Mouse (Mus musculus): ENCODE results near the gene Rarb. TPM values are rescaled to one million over a fixed set of nuclear protein-coding genes. Genes with fewer than 3 reads are reported as not detected.

The Rarb gene
- total RNA-seq, 2 experiments from 2014 or later: 21.4 to 23.0 TPM

DNA sequence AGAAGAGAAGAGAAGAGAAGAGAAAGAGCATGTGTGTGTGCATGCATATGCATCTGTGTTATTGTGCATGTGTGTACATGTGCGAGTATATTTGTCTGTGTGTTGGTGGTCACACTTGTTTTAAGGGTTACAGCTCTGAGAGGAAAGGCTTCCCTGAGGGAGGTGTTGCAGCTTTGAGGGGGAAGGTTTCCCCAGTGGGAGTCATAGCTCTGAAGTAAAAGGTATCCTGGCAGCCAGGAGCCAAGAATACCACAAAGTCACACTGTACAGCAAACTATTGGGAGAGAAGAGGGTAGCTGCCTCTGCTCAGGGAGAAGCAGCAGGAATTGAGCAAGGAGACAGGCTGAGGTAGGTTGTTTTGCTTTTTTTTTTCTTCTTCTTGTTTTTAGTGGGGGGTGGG, 81.2 kb downstream of the Rarb start:
- DNase-seq (ENCODE audit: low spot score in 2 of 2): no peak

DNA sequence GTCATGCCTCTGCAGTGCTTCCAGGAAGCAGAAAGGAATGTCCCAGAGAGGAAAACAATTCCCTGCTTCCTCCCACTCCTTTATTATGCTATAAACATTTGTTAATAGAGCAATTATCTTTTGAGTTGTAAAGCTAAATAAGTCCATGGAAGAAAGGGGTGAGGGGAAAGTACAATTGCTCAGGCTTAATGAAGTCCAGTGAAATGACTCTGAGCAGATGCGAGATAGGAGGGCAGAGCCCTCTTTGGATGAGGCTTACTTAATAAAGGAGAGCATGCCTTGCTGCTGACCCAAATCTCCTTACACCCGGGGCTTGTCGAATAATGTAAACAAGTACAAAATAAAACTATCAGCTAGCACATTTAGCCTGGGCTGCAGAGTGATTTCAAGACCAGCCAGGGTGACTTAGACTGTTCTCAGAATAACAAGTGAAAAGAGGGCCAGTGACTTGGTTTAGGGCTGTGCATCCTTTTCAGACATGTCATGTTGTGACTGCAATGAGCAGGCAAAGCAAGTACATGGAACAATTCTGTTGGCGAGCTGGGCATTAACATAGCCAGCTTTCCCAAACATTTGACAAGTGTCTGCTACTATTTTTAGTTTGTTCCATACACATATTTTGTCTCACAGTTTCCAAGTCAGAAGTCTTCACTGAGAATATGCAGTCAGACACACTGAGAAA, 83.5 kb downstream of the Rarb start:
- no peak for DNase-seq (ENCODE audit: low spot score in 2 of 2)

DNA sequence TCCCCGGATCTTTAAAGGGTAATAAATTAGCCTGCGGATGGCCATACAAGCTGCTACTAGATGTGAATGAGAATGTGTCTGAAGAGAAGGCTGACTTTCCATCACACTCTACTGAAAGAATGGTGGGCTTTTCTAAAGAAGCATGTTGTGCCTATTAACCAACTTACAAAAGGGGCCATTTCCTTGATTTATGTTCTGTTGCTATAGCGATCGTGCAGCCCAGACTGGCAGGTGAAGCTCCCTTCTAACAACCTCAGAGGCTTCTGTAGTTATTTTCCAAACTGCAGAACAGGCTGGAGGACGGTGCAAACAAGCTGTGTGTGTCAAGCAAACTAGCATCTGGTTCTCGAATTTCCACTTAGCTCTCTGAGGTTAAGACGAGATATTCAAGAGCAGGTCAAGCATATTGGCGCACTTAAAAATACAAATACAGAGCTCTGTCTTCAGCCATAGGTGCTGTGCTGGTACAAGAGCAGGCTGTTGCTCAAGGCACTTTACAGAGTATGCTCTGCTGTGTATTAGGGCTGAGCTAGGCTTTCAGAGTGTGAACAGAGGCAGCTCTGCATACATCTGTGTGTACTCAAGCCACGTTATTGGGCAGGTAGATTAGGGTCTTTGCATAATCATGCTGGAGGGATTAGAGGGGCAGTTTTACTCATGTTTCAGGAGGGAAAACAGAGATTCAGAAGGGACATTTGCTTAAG, 85.2 kb downstream of the Rarb start:
- DNase-seq (ENCODE audit: low spot score in 2 of 2): no peak

DNA sequence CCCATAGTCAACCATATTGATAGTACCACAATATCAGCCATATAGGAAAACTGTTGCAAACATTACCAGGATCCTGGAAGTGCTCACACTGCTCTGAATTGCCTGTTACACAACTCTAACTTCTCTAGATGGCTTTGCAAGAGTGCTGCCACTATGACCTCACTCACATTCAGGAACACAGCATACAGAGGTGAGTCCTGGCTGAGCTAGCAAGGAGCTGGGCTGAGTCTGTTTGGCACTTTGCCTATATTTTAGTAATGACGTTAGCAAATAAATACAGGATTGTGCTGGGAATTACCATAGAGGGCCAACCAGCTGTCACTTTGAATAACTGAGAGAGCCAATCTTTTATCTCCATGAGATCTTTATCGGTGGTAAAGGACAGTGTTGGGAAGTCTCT, 86.9 kb downstream of the Rarb start:
- DNase-seq (ENCODE audit: low spot score in 2 of 2): no peak

DNA sequence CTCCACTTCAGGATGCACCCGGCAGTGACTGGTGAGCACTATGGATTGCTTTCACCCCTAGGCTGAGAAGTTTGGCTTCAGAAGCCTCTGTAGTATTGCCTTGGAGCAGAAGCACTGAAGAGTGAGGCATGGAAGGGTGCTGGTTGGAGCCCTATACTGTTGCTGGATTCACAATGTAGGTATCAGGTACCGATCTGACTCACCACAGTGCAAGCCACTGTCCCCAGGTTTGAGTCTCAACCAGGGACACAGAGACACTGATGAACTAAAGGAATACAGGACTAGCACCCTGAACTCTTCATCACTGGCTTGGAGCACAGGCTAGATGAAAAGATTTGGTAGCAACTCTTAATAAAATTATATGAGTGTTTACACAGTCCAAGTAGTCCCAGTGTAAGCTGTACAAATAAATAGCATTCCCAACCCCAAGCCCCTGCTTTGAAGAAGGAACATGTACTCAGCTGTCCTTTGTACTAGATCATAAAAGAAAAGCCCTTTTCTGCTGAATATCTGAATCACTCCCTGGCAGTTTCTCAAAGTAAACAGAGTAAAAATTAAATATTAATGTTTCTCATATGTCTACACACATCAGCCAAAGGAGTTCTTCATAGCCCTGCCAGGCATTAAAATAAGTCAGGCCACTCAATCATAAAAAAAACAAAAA, 90.6 kb downstream of the Rarb start:
- DNase-seq (ENCODE audit: low spot score in 2 of 2): no peak

DNA sequence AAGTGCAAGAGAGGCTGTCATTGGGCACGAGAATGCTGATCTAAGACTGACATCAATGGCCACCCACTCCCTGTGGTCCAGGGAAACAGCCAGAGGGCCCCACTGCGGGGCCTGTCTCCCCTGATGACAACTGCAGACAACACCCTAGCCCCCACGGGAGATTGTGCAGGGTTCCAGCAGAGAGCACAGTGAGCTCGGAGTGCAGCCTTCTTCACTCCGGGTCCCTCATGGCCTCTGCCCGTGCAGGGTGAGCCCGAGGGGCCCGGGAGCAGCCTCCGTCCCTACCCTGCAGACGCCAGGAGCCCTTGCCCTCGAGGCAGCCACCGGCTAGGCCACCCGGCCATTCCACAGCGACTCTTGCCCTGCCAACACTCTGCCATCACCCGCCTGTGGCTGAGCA, 95.0 kb downstream of the Rarb start:
- DNase-seq (ENCODE audit: low spot score in 2 of 2): no peak

DNA sequence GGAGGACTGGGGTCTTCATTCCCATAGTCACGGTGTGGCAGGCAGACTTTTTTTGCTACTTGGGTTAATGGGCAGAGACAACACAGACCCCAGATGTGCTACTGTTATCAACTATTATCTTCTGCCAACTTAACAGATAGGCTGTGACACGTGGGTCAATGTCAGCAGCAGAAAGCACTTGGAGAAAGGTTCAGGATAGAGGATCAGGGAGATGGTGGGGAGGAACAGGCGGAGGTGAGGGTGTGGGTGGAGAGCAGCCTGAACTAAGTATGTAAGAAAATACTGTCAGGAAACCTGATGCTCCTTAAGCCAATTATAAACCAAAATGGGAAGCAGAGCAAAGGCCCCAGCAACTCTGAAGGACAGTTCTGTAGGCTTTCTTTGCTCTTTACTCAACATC, 101.1 kb downstream of the Rarb start:
- no peak for DNase-seq (ENCODE audit: low spot score in 2 of 2)

DNA sequence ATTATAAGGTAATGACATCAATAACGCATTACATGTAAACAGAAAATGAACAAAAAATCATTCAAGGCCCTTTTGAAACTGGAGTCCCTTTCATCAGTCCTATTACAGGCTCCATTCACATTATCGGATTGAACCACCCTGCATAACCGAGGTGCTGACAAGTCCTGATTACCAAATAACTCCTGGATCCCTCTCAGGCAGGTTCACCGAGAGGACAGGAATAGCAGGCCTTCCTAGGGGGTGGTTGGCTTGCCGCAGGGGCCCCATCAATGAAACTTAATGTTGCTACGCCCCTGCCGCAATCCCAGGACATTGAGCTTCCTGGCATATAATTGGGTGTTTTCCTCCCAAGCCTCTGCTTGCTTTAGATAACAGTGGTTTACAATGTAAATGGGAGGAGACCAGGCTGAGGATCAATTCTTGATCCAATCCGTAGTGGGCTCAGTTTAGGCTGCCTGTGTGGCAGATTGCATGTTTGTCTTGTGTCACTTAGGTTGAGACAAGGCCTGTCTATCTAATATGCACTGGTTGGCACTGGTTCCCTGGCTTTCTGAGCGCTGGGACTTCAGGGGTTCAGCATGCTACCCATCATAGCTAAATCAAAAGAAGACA, 104.5 kb downstream of the Rarb start:
- DNase-seq (ENCODE audit: low spot score in 2 of 2): no peak

DNA sequence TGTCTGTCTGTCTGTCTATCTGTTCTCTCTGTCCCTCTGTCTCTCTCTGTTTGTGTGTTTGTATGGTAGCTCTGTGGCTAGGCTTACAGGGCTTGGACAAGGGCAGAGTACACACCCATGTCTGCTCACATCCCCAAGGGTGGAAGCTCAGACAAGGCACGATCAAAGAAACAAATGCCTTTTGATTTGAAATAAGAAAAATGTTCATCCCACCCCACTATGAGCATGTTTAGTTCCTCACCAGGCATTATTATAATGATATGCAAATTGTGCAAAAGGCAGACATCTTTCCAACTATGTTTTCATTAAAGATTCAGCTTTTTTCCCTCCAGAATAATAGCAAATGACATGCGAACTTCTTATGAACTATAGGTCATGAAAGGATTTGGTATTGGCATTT, 105.2 kb downstream of the Rarb start:
- DNase-seq (ENCODE audit: low spot score in 2 of 2): no peak

DNA sequence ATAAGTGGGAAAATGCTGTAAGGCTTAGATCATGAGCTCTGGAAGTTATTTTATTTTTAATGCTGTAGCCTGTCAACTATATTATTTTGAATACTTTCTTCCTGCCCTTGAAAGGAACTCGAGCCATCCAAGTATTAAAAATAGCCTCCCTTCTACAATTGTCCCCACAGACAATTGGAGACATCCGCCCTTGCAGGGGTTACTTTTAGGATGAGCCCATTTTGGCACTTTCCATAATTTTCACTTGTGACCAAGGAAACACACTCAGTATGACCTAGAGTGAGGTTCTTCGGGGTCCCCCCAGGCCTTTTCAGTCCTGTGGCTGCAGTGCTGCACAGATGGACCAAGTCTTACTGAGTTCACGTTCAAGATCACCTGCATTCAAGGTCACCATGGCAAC, 119.7 kb downstream of the Rarb start:
- DNase-seq (ENCODE audit: low spot score in 2 of 2): no peak

DNA sequence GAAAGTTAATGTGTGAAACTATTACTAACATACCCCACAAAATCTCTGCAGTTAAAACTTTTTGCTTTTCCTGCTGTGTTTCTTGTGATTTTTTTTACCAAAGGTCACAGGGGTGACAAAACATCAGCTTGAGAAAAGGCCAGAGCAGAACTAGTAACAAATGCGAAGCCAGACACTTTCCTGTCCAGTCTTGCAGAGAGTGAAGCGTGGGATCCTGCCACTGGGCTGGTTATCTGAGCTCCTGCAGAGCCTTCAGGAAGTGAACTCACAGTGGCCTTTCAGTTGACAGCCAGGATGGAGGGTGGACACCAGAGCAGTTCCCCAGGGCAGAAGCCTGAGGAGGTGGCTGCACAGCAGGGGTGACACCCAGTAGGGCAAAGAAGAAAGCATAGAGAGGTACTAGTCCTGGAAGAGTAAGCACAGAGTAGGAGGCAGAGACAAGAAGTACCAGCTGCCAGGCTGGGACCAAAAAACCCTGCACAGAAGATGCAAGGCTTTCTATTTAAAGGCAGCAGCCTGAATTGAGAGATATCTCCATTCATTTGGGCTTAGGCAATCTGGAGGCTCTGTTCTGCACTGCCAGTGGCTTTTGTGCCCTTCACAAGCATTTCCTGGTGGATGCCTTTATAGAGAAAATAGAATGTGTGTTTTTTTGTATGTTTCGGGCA, 123.4 kb downstream of the Rarb start:
- peak in 1 of 2 experiments; percentile 6 for DNase-seq (ENCODE audit: low spot score in 2 of 2)

DNA sequence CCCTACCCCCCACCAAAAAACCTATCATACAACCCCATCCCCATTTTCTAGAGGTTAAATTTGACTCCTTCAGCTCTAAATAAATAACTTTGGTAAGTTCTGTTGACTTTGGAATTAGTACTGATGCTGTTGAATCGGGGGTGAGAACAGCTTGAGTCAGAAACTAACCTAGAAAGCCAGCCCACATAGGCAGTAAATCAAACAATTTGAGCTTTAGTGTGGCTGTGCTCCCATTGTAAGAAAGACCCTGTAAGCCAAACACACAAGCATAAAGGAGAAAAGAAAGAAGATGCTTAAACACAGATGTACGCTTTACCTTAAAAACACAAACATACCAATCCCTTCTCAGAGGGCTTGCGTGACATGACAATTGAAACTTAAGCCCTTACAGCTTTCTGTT, 140.6 kb downstream of the Rarb start:
- no peak for DNase-seq (ENCODE audit: low spot score in 2 of 2)

DNA sequence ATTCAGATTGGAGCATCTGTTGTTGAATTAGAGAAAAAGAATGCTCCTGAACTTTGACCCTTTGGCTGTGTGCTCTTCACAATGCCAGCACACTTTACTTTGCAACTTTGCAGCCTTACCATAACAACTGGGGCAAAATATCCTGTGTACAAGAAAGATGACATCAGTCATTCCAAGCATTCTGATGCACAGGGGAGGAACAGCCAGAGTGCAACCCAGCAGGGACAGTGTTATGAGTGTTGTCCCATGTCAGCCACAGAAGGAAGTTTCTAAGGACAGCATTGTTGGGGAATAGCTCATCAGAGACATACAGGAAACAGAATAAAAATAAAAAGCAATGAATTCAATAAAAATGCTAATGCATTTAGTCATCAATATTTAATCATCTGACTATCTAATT, 141.9 kb downstream of the Rarb start:
- DNase-seq (ENCODE audit: low spot score in 2 of 2): no peak

DNA sequence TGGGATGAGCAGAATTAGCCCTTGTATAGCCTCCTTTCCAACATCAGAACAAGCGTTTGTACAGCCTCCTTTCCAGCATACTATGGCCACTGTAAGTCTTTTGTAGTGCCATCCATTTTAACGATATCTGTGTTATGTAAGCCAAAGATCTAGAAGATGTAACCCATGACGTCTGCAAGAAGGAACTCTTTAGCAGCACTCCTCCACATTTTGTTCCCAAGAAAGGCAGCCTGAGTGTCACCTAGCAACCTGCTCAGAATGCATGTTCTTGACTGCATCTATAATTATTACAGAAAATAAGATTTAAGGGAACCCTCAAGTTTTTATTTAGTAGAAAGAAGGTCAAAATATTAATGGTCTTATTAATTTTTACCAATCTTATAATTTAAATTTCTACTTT, 148.4 kb downstream of the Rarb start:
- no peak for DNase-seq (ENCODE audit: low spot score in 2 of 2)

DNA sequence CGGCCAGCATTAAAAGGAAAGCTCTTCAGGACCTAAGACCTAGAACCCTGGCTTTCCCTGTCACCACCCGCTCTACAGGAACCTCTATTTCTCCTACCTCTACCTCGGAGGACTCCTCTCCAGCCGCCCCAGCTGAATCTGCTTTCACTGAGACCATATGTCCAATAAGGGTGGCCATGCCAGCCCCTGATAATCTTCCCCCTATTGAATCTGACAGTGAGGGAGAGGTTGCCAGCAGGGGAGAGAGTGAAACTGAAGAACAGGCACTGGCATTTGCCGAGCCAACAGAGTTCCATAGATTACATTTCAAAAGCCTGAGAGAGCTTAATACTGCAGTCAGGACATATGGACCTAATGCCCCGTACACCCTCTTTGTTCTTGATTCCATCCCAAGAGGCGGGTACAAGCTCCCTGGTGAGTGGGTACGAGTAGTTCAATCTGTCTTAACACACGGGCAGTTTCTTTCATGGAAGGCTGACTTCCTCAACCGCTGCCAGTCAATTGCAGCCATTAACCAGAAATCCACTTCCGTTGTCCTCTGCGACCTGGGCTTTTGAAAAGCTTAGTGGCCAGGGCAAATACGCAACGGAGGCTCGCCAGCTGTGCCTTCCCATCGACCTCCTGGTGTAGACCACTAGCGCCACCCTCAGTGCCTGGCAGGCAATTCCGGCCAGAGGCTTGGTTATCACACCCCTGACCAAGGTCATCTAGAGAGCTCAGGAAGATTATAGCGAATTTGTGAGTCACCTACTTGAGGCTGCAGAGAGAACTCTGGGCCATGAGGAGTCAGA, 179.6 kb downstream of the Rarb start:
- DNase-seq (ENCODE audit: low spot score in 2 of 2): no peak

DNA sequence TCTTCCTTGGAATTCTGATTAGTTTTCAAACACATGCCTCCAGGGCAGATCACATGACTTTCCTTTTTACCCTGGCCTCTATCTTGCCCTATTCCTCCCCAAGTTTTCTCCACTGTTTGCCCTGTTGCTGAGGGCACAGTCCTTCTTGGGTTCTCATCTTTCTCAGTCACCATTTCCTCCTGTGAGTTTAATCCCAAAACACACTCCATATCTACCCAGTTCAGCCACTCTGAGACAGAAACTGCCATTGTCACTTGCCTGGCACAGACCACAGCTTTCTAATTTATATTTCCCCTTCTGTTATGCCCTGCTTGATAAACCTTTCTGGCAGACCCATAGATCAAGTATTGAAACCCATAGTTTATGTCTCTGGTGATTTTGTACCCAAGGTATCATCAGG, 205.0 kb downstream of the Rarb start:
- no peak for DNase-seq (ENCODE audit: low spot score in 2 of 2)

DNA sequence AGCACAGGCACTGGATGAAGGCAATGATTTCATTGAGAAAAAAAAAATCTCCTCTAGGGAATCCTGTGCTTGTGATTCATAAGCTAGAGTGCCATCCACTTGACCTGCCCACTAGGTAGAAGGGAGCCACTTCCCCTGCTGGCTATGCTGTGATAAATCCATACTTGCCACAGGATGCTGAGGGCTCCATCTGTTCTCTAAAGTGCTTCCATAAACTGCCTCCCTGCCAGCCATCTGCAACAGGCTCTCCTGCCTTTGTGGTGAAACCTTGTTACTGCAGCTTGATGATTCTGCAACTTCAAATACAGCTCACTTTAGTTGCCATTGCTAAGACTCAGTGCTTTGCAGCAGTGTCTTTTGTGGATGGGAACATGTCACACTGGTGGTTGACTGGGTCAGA, 213.5 kb downstream of the Rarb start:
- DNase-seq (ENCODE audit: low spot score in 2 of 2): no peak

DNA sequence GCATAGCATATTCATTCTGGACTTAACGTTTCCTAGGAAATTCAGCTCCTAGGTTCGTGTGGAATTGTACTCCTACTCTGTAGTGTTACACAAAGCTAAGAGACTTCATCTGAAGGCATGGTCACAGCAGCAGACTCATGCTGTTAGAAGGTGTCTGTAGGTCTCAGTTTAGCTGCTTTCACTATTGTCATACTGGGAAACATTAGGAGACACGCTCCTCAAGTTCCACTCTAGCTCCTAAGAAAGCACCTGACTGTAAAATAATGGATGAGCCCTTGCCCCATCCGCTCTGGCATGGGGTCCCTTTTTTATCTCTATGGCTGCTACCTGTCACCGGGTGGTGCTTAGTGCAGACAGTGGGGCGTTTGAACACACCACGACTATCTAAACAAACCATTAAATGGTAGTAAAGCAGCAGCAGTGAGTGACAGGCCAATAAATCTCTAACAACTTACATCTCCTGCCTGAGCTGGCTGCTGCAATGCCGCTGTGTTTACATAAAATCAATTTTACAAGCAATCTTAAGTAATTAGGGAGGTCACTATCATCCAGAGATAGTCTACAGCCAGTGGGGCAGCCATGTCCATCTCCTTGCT, 214.4 kb downstream of the Rarb start:
- DNase-seq (ENCODE audit: low spot score in 2 of 2): no peak

DNA sequence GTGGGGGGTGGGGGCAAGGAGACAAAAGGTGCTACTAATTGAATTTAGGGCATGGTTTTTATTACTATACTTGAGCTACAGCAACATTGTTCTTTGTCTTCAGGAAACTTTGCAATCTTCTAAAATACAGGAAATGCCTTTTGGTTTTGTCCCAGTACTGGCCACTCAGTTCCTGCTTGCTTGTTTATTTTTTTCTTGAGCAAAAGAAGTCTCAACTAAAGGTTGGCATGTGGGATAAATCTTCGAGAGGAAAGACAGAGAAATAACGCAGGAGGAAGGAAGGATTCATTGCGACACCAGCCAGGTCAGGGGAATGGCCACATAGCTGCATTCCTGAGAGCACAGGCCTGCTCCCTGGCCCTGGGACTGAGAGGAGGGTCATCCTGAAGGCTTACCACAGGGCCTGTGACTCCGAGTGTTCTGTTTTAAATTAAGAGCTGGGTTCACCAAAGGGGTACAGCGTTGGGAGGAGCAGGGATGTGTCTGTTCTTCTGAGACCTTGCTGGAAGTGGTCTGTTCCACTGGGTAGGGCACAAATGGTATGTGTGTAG, 215.8 kb downstream of the Rarb start:
- DNase-seq (ENCODE audit: low spot score in 2 of 2): no peak

DNA sequence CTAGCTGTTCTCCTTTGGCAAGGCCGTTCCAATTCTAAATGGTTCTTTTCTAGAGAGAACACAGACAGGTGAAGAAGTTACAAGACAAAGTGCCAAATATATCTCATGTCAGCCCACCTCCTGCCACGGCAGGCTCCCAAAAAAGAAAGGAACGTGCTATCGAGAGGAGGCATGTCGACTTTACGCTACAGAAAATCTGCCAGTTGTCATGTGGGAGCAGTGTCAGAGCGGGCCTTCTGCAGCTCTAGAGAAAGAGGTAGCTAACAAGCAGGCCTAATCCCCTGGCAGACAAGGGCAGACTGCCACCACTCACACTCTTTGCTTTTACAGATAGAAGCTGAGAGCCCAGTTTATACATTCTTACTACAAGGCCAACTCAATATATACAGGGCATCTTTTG, 219.7 kb downstream of the Rarb start:
- DNase-seq (ENCODE audit: low spot score in 2 of 2): no peak

Measured in adrenal gland, postnatal 4 days (tissue).